Mouse (Mus musculus) bone marrow macrophage, adult 2 months (primary cell): ENCODE data around the gene Rrn3. TPM values are rescaled to one million over a fixed set of nuclear protein-coding genes. Genes with fewer than 3 reads are reported as not detected.
A peak's percentile ranks its signal among the peaks of the same experiment; 100 is the strongest.

ENCODE experiments used
- H3K27ac ChIP-seq: 2 replicates; pipeline ENCODE4 v1.5.1; 2012; ENCODE audit warnings: low read depth, low read length; ENCODE audit not compliant: insufficient read depth
- H3K4me1 ChIP-seq: 2 replicates; pipeline ENCODE4 v1.6.1; 2012; ENCODE audit warnings: low read length; ENCODE audit not compliant: control insufficient read depth, insufficient read depth
- H3K4me3 ChIP-seq: 2 replicates; pipeline ENCODE4 v1.5.1; 2012; ENCODE audit warnings: mild to moderate bottlenecking, low read length, moderate library complexity; ENCODE audit not compliant: insufficient read depth
- CTCF ChIP-seq: IDR thresholded peaks from 2 replicates; pipeline ENCODE4 v1.5.1; 2012; ENCODE audit warnings: low read depth, mild to moderate bottlenecking, low read length, moderate library complexity
- POLR2A ChIP-seq: IDR thresholded peaks from 2 replicates; pipeline ENCODE4 v1.6.1; 2012; ENCODE audit warnings: mild to moderate bottlenecking, low read depth, low read length, borderline replicate concordance
- polyA plus RNA-seq: library from polyadenylated mRNA; stranded (reverse); fragments of >200 nt; gene quantifications from 2 replicates; pipeline ENCODE4 v1.2.4, GENCODE M21; 2012; ENCODE audit not compliant: missing spikeins, insufficient read depth, insufficient read length

Gene Rrn3
- polyA plus RNA-seq, 1 experiment, result 16.7 TPM

- H3K27ac ChIP-seq, result no peak overlapping the region
- H3K4me3 ChIP-seq, result no peak overlapping the region
Observed at GRCm38 (mm10) chr16:13840056-13840455, 59.5 kb downstream of the Rrn3 start.

GRCm38 (mm10) chr16:13840956-13841355 lies 60.4 kb downstream of the Rrn3 start:
- no peak for TF ChIP-seq CTCF
- Histone ChIP-seq H3K4me3 (no peak overlapping the region), H3K4me1 (no peaks in the 10 kb centered on the region), H3K27ac (no peak overlapping the region)

More at GRCm38 (mm10) chr16:13840056-13840455, 59.5 kb downstream of the Rrn3 start:
- no peak for TF ChIP-seq CTCF
- TF ChIP-seq POLR2A, result no peak
- H3K4me1 ChIP-seq, result no peaks in the 10 kb centered on the region

- Histone ChIP-seq H3K27ac (no peak overlapping the region), H3K4me1 (peaks cover 14% of the 10 kb centered on the region), H3K4me3 (no peak overlapping the region)
- TF ChIP-seq POLR2A (no peak), CTCF (no peak)
Observed at GRCm38 (mm10) chr16:13845031-13845430, 64.5 kb downstream of the Rrn3 start.

GRCm38 (mm10) chr16:13846675-13847074 lies 66.2 kb downstream of the Rrn3 start:
- Histone ChIP-seq H3K27ac (no peak overlapping the region), H3K4me3 (no peak overlapping the region), H3K4me1 (peaks cover 14% of the 10 kb centered on the region)
- TF ChIP-seq POLR2A (no peak), CTCF (no peak)

GRCm38 (mm10) chr16:13848310-13848709 lies 67.8 kb downstream of the Rrn3 start:
- peaks cover 14% of the 10 kb centered on the region for H3K4me1 ChIP-seq
- no peak overlapping the region for H3K4me3 ChIP-seq
- TF ChIP-seq CTCF, result no peak
- H3K27ac ChIP-seq, result peak overlapping the region; percentile 64

GRCm38 (mm10) chr16:13851446-13851845 lies 70.9 kb downstream of the Rrn3 start:
- Histone ChIP-seq H3K4me1 (peaks cover 14% of the 10 kb centered on the region), H3K4me3 (no peak overlapping the region), H3K27ac (no peak overlapping the region)
- TF ChIP-seq POLR2A (no peak), CTCF (no peak)

GRCm38 (mm10) chr16:13853886-13854285 lies 73.4 kb downstream of the Rrn3 start:
- TF ChIP-seq CTCF, result no peak
- no peak for TF ChIP-seq POLR2A
- Histone ChIP-seq H3K27ac (no peak overlapping the region), H3K4me1 (peaks cover 2% of the 10 kb centered on the region), H3K4me3 (no peak overlapping the region)

Other genes with a start within 250 kb of the Rrn3 start
- 11.6 and 14.7 TPM in 2 replicates for gene Parn, start 112.5 kb upstream of the Rrn3 start, polyA plus RNA-seq
- 37.5 and 51.0 TPM in 2 replicates for gene Bfar, start 108.8 kb upstream of the Rrn3 start, polyA plus RNA-seq
- 3.6 TPM in 2 replicates for gene 3110001I22Rik, start 108.8 kb upstream of the Rrn3 start, polyA plus RNA-seq
- gene Pla2g10, start 49.7 kb upstream of the Rrn3 start, polyA plus RNA-seq, result not detected in 2 replicates
- gene Ntan1, start 38.1 kb downstream of the Rrn3 start, polyA plus RNA-seq, result 81.3 and 90.9 TPM in 2 replicates
- 85.6 and 93.5 TPM in 2 replicates for gene Pdxdc1, start 122.4 kb downstream of the Rrn3 start, polyA plus RNA-seq
- gene Mpv17l, start 122.5 kb downstream of the Rrn3 start, polyA plus RNA-seq, result 4.8 and 5.8 TPM in 2 replicates
- gene 2900011O08Rik, start 205.9 kb downstream of the Rrn3 start, polyA plus RNA-seq, result not detected in 2 replicates
- not detected in 2 replicates for gene Ifitm7, start 206.2 kb downstream of the Rrn3 start, polyA plus RNA-seq